Mouse (Mus musculus) brain, adult 2 months (tissue): Measurements from ENCODE around the gene Cavin2.

ENCODE experiments used
- DNase-seq: peaks from one replicate; pipeline ENCODE4 v3.0.0; 2011; ENCODE audit warnings: low read depth, low spot score

The Cavin2 gene

GRCm38 (mm10) chr1:51288755-51289619 is at the start of gene Cavin2:
TSS of gene Cavin2 (plus strand) at chr1:51289126.
- no peak for DNase-seq

GRCm38 (mm10) chr1:51241311-51241986 is 47.5 kb upstream of the Cavin2 start:
- no peak for DNase-seq

- DNase-seq = peak; percentile 98
Measured at GRCm38 (mm10) chr1:51243294-51243693, 45.6 kb upstream of the Cavin2 start.

- peak; percentile 32 for DNase-seq
Measured at GRCm38 (mm10) chr1:51243869-51244268, 45.1 kb upstream of the Cavin2 start.

- no peak for DNase-seq
Measured at GRCm38 (mm10) chr1:51245381-51245780, 43.5 kb upstream of the Cavin2 start.

GRCm38 (mm10) chr1:51250302-51250701 is 38.6 kb upstream of the Cavin2 start:
- peak; percentile 75 for DNase-seq

GRCm38 (mm10) chr1:51265118-51265800 is 23.7 kb upstream of the Cavin2 start:
- DNase-seq = peak; percentile 65

- DNase-seq = no peak
Measured at GRCm38 (mm10) chr1:51265926-51266325, 23.0 kb upstream of the Cavin2 start.

- peak; percentile 85 for DNase-seq
Measured at GRCm38 (mm10) chr1:51267125-51267524, 21.8 kb upstream of the Cavin2 start.

GRCm38 (mm10) chr1:51268225-51268624 is 20.7 kb upstream of the Cavin2 start:
- DNase-seq = no peak

- DNase-seq = peak; percentile 51
Measured at GRCm38 (mm10) chr1:51270196-51270935, 18.6 kb upstream of the Cavin2 start.

- no peak for DNase-seq
Measured at GRCm38 (mm10) chr1:51271845-51272244, 17.1 kb upstream of the Cavin2 start.

- no peak for DNase-seq
Measured at GRCm38 (mm10) chr1:51272583-51273201, 16.2 kb upstream of the Cavin2 start.

GRCm38 (mm10) chr1:51277879-51278567 is 10.9 kb upstream of the Cavin2 start:
- no peak for DNase-seq

- no peak for DNase-seq
Measured at GRCm38 (mm10) chr1:51288201-51288600, 725 bp upstream of the Cavin2 start.

GRCm38 (mm10) chr1:51289620-51290445 is 907 bp downstream of the Cavin2 start:
- no peak for DNase-seq

- DNase-seq = no peak
Measured at GRCm38 (mm10) chr1:51290634-51291033, 1.7 kb downstream of the Cavin2 start.

- no peak for DNase-seq
Measured at GRCm38 (mm10) chr1:51292348-51292747, 3.4 kb downstream of the Cavin2 start.

- peak; percentile 20 for DNase-seq
Measured at GRCm38 (mm10) chr1:51300295-51300930, 11.5 kb downstream of the Cavin2 start.
